Mouse (Mus musculus): ENCODE measurements at regions not wholly inside any gene's neighbourhood (a gene's known extent, or its start where the extent isn't known, plus 50 kb on each side); places are given as distances from the start of the nearest gene placed in this dataset.

DNA sequence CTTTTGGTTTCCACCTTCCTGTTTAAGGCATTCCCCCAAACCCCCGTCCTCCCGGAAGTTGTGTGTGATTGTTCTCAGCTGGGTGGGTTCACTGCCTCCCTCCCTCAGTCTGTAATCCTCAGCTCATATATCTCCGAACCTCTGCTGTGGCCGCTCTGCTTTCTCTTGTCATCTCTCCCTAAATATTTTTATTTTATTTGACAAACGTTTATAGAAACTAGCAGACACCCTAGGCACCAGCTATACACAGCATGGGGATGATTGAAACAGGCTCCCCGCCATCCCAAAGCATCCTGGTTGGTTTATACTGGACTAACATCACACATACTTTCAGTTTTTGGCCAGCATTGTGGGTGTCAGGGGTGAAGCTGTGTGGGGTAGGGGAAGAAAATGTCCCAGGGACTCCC, 208.8 kb downstream of the Wdr11 start:
- H3K4me1 ChIP-seq = peaks cover 24% of the 10 kb centered on the region
- no peak overlapping the region for H3K4me3 ChIP-seq
- H3K27ac ChIP-seq = no peak overlapping the region
- no peaks in the 10 kb centered on the region for H3K36me3 ChIP-seq
- H3K9me3 ChIP-seq = no peaks in the 10 kb centered on the region
- DNase-seq (ENCODE audit: low spot score) = no peak
- WGBS = 68% methylated on average over 6 of the region's 6 CpGs
- H3K27me3 ChIP-seq (ENCODE audit: insufficient read depth, poor library complexity, severe bottlenecking) = no peaks in the 10 kb centered on the region

DNA sequence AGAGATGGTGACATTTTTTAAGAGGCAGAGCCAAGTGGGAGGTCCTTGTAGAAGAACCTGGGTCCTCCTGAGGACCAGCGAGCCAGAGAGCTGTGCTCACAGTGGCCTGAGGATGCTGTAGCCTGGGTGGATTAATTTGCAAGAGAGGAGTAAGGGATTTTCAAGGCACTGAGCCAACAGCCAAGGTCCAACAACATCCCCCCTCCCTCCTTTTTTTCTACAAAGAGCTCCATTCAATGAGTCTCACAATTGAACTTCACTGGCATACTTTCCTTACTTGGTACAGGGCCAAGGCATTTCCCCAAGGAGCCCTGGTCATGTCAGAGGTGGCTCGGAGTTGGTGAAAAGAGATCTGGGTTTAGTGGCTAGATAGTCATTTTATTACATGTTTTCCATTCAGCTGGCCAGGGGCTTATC, 209.8 kb downstream of the Wdr11 start:
- no peaks in the 10 kb centered on the region for H3K36me3 ChIP-seq
- no peak overlapping the region for H3K27ac ChIP-seq
- H3K4me1 ChIP-seq = peaks cover 24% of the 10 kb centered on the region
- no peaks in the 10 kb centered on the region for H3K9me3 ChIP-seq
- WGBS = 70% methylated on average over 2 of the region's 2 CpGs
- H3K4me3 ChIP-seq = no peak overlapping the region
- peak; percentile 77 for DNase-seq (ENCODE audit: low spot score)
- no peaks in the 10 kb centered on the region for H3K27me3 ChIP-seq (ENCODE audit: insufficient read depth, poor library complexity, severe bottlenecking)

DNA sequence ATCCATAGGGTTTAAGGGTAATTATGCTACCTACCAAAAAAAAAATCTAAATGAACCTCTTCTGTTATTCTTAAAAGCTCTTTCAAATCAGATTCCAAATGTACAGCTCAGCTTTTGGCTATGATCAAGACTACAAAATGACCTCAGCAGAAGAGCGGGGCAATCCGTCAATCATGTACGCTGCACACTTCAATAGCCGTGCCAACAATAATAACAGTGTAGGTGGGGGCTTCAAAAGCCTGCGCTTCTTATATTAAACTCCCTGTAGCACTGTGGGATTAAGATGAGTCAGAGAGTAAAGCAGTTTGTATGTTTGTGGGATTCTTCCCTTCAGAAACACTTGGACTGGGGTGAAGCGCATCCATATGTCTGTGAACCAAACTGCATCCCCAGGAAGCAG, 210.5 kb downstream of the Wdr11 start:
- no peak overlapping the region for H3K27ac ChIP-seq
- WGBS = 64% methylated on average over 6 of the region's 6 CpGs
- DNase-seq (ENCODE audit: low spot score) = no peak
- no peaks in the 10 kb centered on the region for H3K36me3 ChIP-seq
- no peak overlapping the region for H3K4me3 ChIP-seq
- H3K27me3 ChIP-seq (ENCODE audit: insufficient read depth, poor library complexity, severe bottlenecking) = no peaks in the 10 kb centered on the region
- peaks cover 24% of the 10 kb centered on the region for H3K4me1 ChIP-seq
- no peaks in the 10 kb centered on the region for H3K9me3 ChIP-seq

DNA sequence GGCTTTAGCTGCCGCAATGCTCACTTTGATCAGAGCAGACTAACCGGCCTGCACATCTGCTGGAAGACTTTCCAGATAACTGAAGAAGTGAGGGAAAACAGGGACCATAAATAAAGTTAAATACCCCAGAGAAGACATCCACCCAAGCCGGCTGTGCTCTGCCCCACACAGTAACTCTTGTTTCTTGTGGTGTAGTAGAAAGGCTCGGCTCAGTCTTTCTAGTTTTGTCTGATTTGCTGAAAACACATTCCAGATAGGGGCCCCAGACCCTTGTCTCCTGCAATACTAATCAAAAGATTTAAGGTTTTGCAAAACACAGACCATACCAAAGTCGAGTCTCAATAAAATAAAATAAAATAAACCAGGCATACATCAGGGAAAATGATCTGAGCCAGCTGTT, 213.7 kb downstream of the Wdr11 start:
- Histone ChIP-seq H3K4me3 (no peak overlapping the region), H3K9me3 (no peaks in the 10 kb centered on the region), H3K27me3 (ENCODE audit: insufficient read depth, poor library complexity, severe bottlenecking) (no peaks in the 10 kb centered on the region), H3K36me3 (no peaks in the 10 kb centered on the region), H3K4me1 (peaks cover 24% of the 10 kb centered on the region), H3K27ac (no peak overlapping the region)
- 56% methylated on average over 5 of the region's 5 CpGs for WGBS
- DNase-seq (ENCODE audit: low spot score) = no peak

DNA sequence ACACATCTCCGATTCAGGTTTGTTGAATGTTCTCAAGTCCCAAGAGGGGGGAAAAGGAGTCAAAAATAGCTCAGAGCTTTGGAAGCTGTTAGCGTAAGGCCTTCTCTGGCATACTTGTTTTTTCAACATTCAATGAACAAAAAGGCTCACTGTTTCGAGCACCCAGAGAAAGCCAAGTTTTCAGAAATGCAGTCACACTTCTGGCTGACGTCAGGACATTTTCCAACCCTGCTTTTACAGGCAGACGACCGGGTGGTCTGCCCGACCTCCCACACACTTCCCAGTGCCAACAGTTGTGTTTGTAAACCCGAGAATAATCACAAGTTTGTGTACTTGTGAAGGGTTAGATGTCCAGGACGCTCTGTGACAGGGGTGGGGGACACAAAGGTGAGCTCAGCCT, 218.5 kb downstream of the Wdr11 start:
- Histone ChIP-seq H3K9me3 (no peaks in the 10 kb centered on the region), H3K4me3 (no peak overlapping the region), H3K27ac (no peak overlapping the region), H3K36me3 (no peaks in the 10 kb centered on the region), H3K4me1 (peaks cover 5% of the 10 kb centered on the region; the same call in 1 of the 2 replicates), H3K27me3 (ENCODE audit: insufficient read depth, poor library complexity, severe bottlenecking) (no peaks in the 10 kb centered on the region)
- DNase-seq (ENCODE audit: low spot score) = no peak
- 61% methylated on average over 9 of the region's 9 CpGs for WGBS

DNA sequence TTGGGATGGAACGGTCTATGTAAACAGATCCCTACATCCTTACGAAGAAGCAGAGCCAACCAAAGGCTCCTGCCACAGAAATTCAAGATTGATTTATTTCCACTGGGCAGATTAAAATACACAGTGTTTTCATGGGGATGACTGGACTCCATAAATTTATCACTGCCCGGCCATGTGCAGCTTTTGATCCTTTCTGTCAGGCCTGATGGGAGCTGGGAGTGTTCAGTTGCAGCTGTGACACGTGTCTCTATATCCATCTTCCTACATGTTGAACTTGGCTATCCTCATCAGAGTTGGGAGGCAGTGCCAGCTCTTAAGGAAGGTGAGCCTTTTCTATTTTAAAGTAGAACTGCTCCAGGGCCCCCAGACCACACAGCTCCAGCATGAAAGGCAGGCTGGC, 218.9 kb downstream of the Wdr11 start:
- no peak overlapping the region for H3K27ac ChIP-seq
- no peaks in the 10 kb centered on the region for H3K9me3 ChIP-seq
- no peaks in the 10 kb centered on the region for H3K27me3 ChIP-seq (ENCODE audit: insufficient read depth, poor library complexity, severe bottlenecking)
- H3K4me3 ChIP-seq = no peak overlapping the region
- peaks cover 5% of the 10 kb centered on the region; the same call in 1 of the 2 replicates for H3K4me1 ChIP-seq
- no peaks in the 10 kb centered on the region for H3K36me3 ChIP-seq
- WGBS = 74% methylated on average over 4 of the region's 4 CpGs
- no peak for DNase-seq (ENCODE audit: low spot score)

DNA sequence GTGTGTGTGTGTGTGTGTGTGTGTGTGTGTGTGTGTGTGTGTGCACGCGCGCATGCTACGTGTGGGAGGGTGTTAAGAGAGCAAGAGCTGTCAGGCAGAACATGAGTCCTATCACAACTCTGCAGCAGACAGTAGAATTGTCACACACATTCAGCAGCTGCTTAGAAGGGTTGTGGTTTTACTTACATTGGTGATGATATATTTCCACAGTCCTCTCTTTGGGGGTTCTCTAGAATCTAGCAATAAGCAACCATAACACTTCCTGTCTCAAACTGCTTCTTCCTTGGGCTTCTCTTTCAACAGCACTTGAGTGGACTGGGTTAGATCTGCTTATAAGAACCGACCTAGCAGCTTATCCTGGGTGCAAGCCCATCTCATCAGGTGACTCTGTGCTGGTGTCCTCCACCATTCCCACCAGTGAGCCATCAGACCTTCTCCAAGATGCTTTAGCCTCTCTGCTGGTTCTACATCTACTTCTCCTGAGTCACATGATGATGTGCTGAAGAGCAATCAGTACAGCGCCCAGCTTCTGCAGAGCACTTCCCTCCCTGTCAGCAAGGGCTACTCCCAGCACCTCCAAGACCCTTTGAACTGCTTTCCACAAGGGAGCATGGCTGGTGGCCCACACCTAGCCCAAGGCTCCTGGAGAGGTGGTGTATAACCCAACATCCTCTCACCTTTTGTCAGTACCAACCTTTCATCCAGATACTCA, 222.6 kb downstream of the Wdr11 start:
- H3K9me3 ChIP-seq = no peaks in the 10 kb centered on the region
- no peaks in the 10 kb centered on the region for H3K36me3 ChIP-seq
- no peaks in the 10 kb centered on the region for H3K27me3 ChIP-seq (ENCODE audit: insufficient read depth, poor library complexity, severe bottlenecking)
- H3K4me3 ChIP-seq = no peak overlapping the region
- H3K4me1 ChIP-seq = peaks cover 5% of the 10 kb centered on the region; the same call in 1 of the 2 replicates
- no peak for DNase-seq (ENCODE audit: low spot score)
- 71% methylated on average over 3 of the region's 6 CpGs for WGBS
- no peak overlapping the region for H3K27ac ChIP-seq

DNA sequence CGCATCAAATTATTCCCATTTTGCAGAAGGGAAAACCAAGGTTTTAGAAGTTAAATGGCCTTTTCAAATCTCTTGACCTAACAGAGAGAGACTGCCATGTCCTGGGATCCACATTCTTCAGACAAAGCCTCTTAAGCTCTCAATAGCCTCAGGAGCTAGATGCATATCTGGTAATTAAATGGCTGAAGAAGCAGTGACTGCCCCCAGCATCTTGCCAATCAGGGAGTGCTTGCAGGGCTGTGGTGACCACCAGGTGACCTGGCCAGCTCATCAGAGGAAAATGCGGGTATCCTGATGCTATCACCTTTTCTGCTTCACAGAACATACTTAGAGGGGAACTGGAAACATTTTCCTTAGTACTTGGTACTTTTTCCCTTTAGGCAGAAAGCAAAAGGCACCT, 227.2 kb downstream of the Wdr11 start:
- WGBS = 86% methylated on average over 2 of the region's 2 CpGs
- H3K9me3 ChIP-seq = no peaks in the 10 kb centered on the region

DNA sequence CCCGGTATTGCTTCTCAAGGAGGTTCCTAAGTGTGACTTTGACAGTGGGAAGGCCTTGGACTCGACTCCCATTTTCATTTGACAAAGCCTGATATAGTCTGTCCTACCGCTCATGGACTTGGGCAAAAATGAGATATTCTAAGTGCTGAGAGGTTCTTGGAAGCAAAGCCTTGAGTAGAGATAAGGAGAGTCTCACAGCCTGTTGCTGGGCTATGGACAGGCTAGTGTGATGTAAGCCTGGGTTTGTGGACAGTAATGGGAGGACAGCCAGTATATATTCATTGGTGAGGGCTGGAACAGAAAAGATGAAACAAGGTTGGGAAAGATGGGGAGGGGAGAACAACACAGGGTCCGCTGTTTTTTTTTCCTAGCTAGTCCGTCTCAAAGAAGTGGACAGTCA, 228.0 kb downstream of the Wdr11 start:
- no peaks in the 10 kb centered on the region for H3K27me3 ChIP-seq (ENCODE audit: insufficient read depth, poor library complexity, severe bottlenecking)
- no peak overlapping the region for H3K4me3 ChIP-seq
- no peaks in the 10 kb centered on the region for H3K36me3 ChIP-seq
- no peak overlapping the region for H3K27ac ChIP-seq
- 59% methylated on average over 5 of the region's 5 CpGs for WGBS
- DNase-seq (ENCODE audit: low spot score) = no peak
- no peaks in the 10 kb centered on the region for H3K9me3 ChIP-seq
- peaks cover 4% of the 10 kb centered on the region for H3K4me1 ChIP-seq

More for the DNA sequence above, 227.2 kb downstream of the Wdr11 start:
- Histone ChIP-seq H3K4me3 (no peak overlapping the region), H3K36me3 (no peaks in the 10 kb centered on the region), H3K27ac (no peak overlapping the region), H3K4me1 (peaks cover 9% of the 10 kb centered on the region), H3K27me3 (ENCODE audit: insufficient read depth, poor library complexity, severe bottlenecking) (no peaks in the 10 kb centered on the region)
- no peak for DNase-seq (ENCODE audit: low spot score)

DNA sequence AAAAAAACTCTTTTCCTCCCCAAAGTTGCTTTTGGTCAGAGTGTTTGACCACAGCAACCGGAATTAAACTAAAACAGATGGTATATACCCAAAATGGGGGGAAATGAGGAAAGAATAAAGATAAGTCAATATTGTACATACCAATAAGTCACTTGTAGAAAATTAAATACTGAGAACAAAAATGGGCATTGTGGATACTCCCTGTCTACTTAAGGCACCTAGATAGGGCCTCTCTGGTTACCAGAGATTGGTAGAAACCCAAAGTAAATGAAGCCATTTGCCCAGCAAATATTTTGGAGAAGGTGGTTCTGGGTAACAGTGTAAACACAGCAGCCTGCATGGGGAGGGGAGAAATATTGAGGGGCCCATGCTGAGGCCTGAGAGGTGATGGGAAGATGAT, 237.3 kb downstream of the Wdr11 start:
- no peak for DNase-seq (ENCODE audit: low spot score)
- peaks cover 8% of the 10 kb centered on the region for H3K4me1 ChIP-seq
- 87% methylated on average over 1 of the region's 1 CpGs for WGBS
- H3K27ac ChIP-seq = no peak overlapping the region
- no peaks in the 10 kb centered on the region for H3K27me3 ChIP-seq (ENCODE audit: insufficient read depth, poor library complexity, severe bottlenecking)
- H3K9me3 ChIP-seq = no peaks in the 10 kb centered on the region
- no peak overlapping the region for H3K4me3 ChIP-seq
- no peaks in the 10 kb centered on the region for H3K36me3 ChIP-seq

DNA sequence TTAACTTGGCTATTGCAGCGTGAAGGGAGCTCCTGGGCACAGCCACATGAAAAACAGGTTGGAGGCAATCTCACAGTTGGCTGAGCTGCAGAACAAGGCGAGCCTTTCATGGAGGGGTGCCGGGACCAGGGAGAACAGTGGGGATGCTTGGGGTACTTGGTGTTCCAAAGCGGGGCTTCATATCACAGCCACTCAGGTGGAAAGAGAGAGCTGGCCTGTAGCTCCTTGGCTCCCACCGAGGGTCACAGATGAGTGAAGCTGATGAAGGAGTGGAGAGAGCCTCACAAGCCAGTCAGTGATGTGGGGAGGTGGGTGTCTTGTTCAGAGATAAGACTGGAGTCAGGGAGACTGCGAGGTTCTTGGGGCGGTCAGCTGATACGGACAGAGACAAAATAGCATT, 241.2 kb downstream of the Wdr11 start:
- Histone ChIP-seq H3K9me3 (no peaks in the 10 kb centered on the region), H3K4me1 (peaks cover 8% of the 10 kb centered on the region), H3K36me3 (no peaks in the 10 kb centered on the region), H3K4me3 (no peak overlapping the region), H3K27me3 (ENCODE audit: insufficient read depth, poor library complexity, severe bottlenecking) (no peaks in the 10 kb centered on the region), H3K27ac (no peak overlapping the region)
- WGBS = 50% methylated on average over 8 of the region's 8 CpGs
- no peak for DNase-seq (ENCODE audit: low spot score)

DNA sequence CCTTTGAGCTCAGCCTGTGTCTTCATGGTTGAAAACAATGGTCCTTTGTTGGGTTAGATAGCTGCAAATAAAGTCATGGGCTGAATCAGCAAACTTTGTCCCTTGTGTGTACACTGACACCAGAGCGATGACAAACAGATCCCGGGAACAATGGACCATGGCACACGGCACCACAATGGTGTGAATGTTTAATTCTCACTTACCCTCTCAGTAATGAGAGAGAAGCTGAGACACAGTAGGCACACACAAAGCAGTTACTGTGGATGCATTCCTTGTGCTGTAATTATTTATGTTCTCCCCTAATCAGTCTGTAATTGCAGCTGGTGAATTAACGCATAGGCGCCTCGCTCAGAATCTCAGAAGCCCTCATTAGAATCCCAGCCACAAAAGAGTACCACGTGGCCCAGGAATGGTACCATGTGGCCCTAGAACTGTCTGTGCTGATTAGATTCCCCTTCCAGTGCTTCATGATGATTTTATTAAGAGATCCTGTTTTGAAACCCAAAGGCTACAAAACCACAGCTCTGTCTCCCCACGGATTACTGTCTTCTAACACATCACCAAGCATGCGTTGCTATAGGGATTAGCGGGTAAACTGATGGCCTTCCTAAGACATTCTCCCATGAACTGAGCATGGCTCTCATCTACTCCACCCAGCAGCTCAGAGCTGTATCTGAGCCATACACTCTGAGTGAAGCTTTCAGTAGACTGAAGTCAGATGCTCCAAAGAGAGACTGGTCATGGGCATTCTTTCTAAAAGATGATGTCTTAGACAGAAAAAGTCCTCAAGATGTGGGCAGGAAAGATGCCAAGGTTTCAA, 250.8 kb downstream of the Wdr11 start:
- Histone ChIP-seq H3K9me3 (no peaks in the 10 kb centered on the region), H3K4me1 (no peaks in the 10 kb centered on the region), H3K4me3 (no peak overlapping the region), H3K27me3 (ENCODE audit: insufficient read depth, poor library complexity, severe bottlenecking) (no peaks in the 10 kb centered on the region), H3K36me3 (no peaks in the 10 kb centered on the region), H3K27ac (no peak overlapping the region)
- no peak for DNase-seq (ENCODE audit: low spot score)
- 79% methylated on average over 10 of the region's 10 CpGs for WGBS

DNA sequence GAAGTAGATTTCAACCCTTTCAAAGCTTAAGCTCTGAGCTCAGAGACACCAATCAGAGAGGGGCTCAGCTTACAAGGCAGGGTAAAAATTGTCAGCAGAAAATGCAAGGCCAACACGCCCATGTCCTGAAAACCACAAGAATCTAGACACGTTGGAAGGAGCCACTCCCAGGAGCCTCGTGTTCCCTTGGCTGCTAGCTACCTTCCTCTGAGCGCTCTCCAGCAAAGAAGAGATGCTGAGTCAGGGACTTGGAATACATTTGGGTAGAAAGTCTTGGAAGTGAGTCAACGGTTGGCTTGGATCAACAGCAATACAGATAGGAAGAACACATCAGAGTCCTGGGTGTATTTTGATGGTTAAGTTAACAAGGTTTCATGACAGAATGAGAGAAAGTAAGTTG, 255.5 kb downstream of the Wdr11 start:
- no peak overlapping the region for H3K27ac ChIP-seq
- H3K27me3 ChIP-seq (ENCODE audit: insufficient read depth, poor library complexity, severe bottlenecking) = no peaks in the 10 kb centered on the region
- DNase-seq (ENCODE audit: low spot score) = no peak
- 78% methylated on average over 5 of the region's 5 CpGs for WGBS
- no peaks in the 10 kb centered on the region for H3K9me3 ChIP-seq
- H3K4me3 ChIP-seq = no peak overlapping the region
- H3K4me1 ChIP-seq = no peaks in the 10 kb centered on the region
- H3K36me3 ChIP-seq = no peaks in the 10 kb centered on the region

All from heart, embryonic 10.5 days (tissue).